Mouse (Mus musculus) embryonic facial prominence, embryonic 15.5 days (tissue): ENCODE results near the gene Tpx2. TPM values are rescaled to one million over a fixed set of nuclear protein-coding genes. Genes with fewer than 3 reads are reported as not detected.

Experiments
- ATAC-seq: fragments of 200-750 bp; cut with Nextera tagmentation; 2 replicates; pipeline ENCODE4 v1.8.0; 2017; ENCODE audit warnings: low read depth, moderate TSS enrichment; ENCODE audit not compliant: insufficient number of reproducible peaks, low FRiP score, low TSS enrichment
- H3K27ac ChIP-seq: fragments of 300-500 bp; sonication (generic); replicated peaks from 2 replicates; pipeline ENCODE4 v1.5.1; 2015; ENCODE audit warnings: mild to moderate bottlenecking, inconsistent platforms
- H3K27me3 ChIP-seq: fragments of 300-500 bp; sonication (generic); 2 replicates; pipeline ENCODE4 v1.6.1; 2015; ENCODE audit warnings: inconsistent platforms
- H3K36me3 ChIP-seq: fragments of 300-500 bp; sonication (generic); 2 replicates; pipeline ENCODE4 v1.6.1; 2015; ENCODE audit warnings: mild to moderate bottlenecking, inconsistent platforms
- H3K4me1 ChIP-seq: fragments of 300-500 bp; sonication (generic); 2 replicates; pipeline ENCODE4 v1.6.1; 2015; ENCODE audit warnings: inconsistent platforms
- H3K4me2 ChIP-seq: fragments of 300-500 bp; sonication (generic); replicated peaks from 2 replicates; pipeline ENCODE4 v1.6.1; 2015; ENCODE audit warnings: mild to moderate bottlenecking, inconsistent platforms
- H3K4me3 ChIP-seq: fragments of 300-500 bp; sonication (generic); replicated peaks from 2 replicates; pipeline ENCODE4 v1.5.1; 2015; ENCODE audit warnings: mild to moderate bottlenecking, inconsistent platforms
- H3K9ac ChIP-seq: fragments of 300-500 bp; sonication (generic); 2 replicates; pipeline ENCODE4 v1.6.1; 2015; ENCODE audit warnings: inconsistent platforms
- H3K9me3 ChIP-seq: fragments of 300-500 bp; sonication (generic); replicated peaks from 2 replicates; pipeline ENCODE4 v1.6.1; 2016; ENCODE audit warnings: inconsistent platforms
- WGBS: fragments of 180-500 bp; shearing (Covaris S2); methylation state at CpG from one replicate; pipeline ENCODE4 v1.1.7; 2015; 5-methylcytosine and 5-hydroxymethylcytosine counted together
- polyA plus RNA-seq: library from polyadenylated mRNA; unstranded; fragments of >200 nt; fragmentation: Nextera tagmentation; extraction: Ambion mirVana; gene quantifications from 2 replicates; pipeline ENCODE4 v1.2.1, GENCODE M21; 2015

Tpx2 gene
- polyA plus RNA-seq, 1 experiment from 2014 or later = 60.1 TPM

GRCm38 (mm10) chr2:152821023-152821422 lies 26.7 kb upstream of the Tpx2 start:
- no peak overlapping the region for H3K4me3 ChIP-seq
- H3K4me2 ChIP-seq = no peak overlapping the region
- 24% methylated on average over 5 of the region's 5 CpGs for WGBS
- H3K36me3 ChIP-seq = peaks cover 20% of the 10 kb centered on the region
- ATAC-seq = no peak
- H3K27me3 ChIP-seq = no peaks in the 10 kb centered on the region
- H3K9me3 ChIP-seq = no peaks in the 10 kb centered on the region
- H3K9ac ChIP-seq = no peak overlapping the region
- H3K4me1 ChIP-seq = peaks cover 73% of the 10 kb centered on the region
- peak overlapping the region; percentile 82 for H3K27ac ChIP-seq

- Histone ChIP-seq H3K36me3 (peaks cover 20% of the 10 kb centered on the region), H3K4me3 (no peak overlapping the region), H3K27ac (peak overlapping the region; percentile 82), H3K4me2 (no peak overlapping the region), H3K9ac (no peak overlapping the region), H3K9me3 (no peaks in the 10 kb centered on the region), H3K27me3 (no peaks in the 10 kb centered on the region), H3K4me1 (peaks cover 73% of the 10 kb centered on the region)
- ATAC-seq = no peak
Measured at GRCm38 (mm10) chr2:152821566-152821965, 26.2 kb upstream of the Tpx2 start.

DNA sequence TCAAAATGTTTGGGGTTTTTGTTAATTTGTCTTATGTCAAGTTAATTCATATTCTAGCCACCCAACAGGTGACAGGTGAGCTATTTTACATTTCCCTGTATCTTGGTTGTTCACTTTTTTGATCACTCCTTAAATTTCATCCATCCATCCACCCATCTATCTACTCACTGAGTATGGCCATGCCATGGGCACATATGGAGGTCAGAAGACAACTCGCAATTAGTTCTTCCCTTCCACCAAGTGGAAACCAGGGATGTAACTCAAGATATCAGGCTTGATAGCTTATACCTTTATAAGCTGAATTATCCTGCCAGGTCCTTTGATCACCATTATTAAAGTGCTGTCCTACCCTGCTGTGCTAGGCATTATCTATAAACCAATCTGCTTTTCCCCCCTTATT lies 24.0 kb upstream of the Tpx2 start:
- ATAC-seq = no peak

DNA sequence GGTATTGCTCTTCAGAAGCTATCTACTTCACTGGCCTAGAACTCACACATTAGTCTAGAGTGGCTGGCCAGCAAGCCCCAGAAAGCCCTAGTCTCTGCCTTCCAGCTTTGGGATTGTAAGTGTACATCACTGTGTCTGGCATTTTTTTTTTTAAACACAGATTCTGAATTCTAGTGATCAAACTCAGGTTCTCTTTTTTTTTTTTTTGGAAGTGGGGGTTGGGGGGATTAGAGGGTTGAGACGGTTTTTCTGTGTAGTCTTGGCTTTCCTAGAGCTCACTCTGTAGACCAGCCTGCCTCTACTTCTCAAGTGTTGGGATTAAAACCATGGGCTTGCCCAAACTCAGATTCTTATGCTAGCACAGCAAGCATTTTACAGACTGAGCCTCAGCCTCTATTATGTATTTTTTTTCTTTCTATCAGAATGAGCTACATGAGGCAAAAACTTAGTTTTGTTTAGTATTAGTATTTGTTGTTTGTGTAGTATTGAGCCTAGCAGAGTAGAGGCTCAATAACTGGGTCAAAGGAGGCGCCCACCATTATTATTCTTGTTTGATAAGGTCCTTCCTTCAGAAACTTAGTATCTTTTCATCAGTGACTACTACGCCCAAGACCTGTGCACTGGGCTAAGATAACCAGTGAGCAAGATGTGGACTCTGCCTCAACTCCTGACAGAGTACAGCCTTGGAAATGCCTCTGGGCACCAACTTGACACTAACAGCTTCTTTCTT lies 23.2 kb upstream of the Tpx2 start:
- H3K9ac ChIP-seq = no peak overlapping the region
- no peak overlapping the region for H3K4me3 ChIP-seq
- no peaks in the 10 kb centered on the region for H3K9me3 ChIP-seq
- no peak overlapping the region for H3K4me2 ChIP-seq
- no peaks in the 10 kb centered on the region for H3K27me3 ChIP-seq
- ATAC-seq = no peak
- 71% methylated on average over 3 of the region's 3 CpGs for WGBS
- peaks cover 11% of the 10 kb centered on the region for H3K36me3 ChIP-seq
- peaks cover 76% of the 10 kb centered on the region for H3K4me1 ChIP-seq
- no peak overlapping the region for H3K27ac ChIP-seq

More for the DNA sequence above, 24.0 kb upstream of the Tpx2 start:
- peaks cover 75% of the 10 kb centered on the region for H3K4me1 ChIP-seq
- H3K9ac ChIP-seq = no peak overlapping the region
- no peaks in the 10 kb centered on the region for H3K27me3 ChIP-seq
- H3K4me2 ChIP-seq = no peak overlapping the region
- no peak overlapping the region for H3K4me3 ChIP-seq
- WGBS = 88% methylated on average over 1 of the region's 1 CpGs
- H3K9me3 ChIP-seq = no peaks in the 10 kb centered on the region
- peaks cover 19% of the 10 kb centered on the region for H3K36me3 ChIP-seq
- no peak overlapping the region for H3K27ac ChIP-seq

- peaks cover 72% of the 10 kb centered on the region for H3K4me1 ChIP-seq
- peaks cover 8% of the 10 kb centered on the region for H3K36me3 ChIP-seq
- H3K27ac ChIP-seq = no peak overlapping the region
- H3K27me3 ChIP-seq = no peaks in the 10 kb centered on the region
- no peak overlapping the region for H3K4me2 ChIP-seq
- 74% methylated on average over 4 of the region's 4 CpGs for WGBS
- no peak overlapping the region for H3K4me3 ChIP-seq
- ATAC-seq = no peak
- no peaks in the 10 kb centered on the region for H3K9me3 ChIP-seq
- no peak overlapping the region for H3K9ac ChIP-seq
Measured at GRCm38 (mm10) chr2:152825168-152825697, 22.5 kb upstream of the Tpx2 start.

GRCm38 (mm10) chr2:152825713-152826112 lies 22.1 kb upstream of the Tpx2 start:
- Histone ChIP-seq H3K27ac (no peak overlapping the region), H3K9ac (no peak overlapping the region), H3K36me3 (peaks cover 8% of the 10 kb centered on the region), H3K4me1 (peaks cover 67% of the 10 kb centered on the region), H3K4me3 (no peak overlapping the region), H3K9me3 (no peaks in the 10 kb centered on the region), H3K4me2 (no peak overlapping the region), H3K27me3 (no peaks in the 10 kb centered on the region)
- WGBS = 89% methylated on average over 2 of the region's 2 CpGs
- no peak for ATAC-seq

GRCm38 (mm10) chr2:152826481-152826880 lies 21.3 kb upstream of the Tpx2 start:
- Histone ChIP-seq H3K4me3 (0 out of 2 replicates have a peak overlapping the region, but pooled peaks have one; percentile 82), H3K9ac (no peak overlapping the region), H3K4me2 (peak overlapping the region; percentile 75; the same call in 1 of the 2 replicates), H3K27me3 (no peaks in the 10 kb centered on the region), H3K27ac (no peak overlapping the region), H3K9me3 (no peaks in the 10 kb centered on the region), H3K36me3 (peaks cover 8% of the 10 kb centered on the region), H3K4me1 (peaks cover 59% of the 10 kb centered on the region)
- WGBS = 71% methylated on average over 3 of the region's 3 CpGs
- no peak for ATAC-seq

GRCm38 (mm10) chr2:152827321-152828010 lies 20.3 kb upstream of the Tpx2 start:
- 58% methylated on average over 8 of the region's 8 CpGs for WGBS
- 0 out of 2 replicates have a peak overlapping the region, but pooled peaks have one; percentile 33 for H3K9ac ChIP-seq

GRCm38 (mm10) chr2:152828011-152828370 lies 19.8 kb upstream of the Tpx2 start:
- Histone ChIP-seq H3K36me3 (peaks cover 8% of the 10 kb centered on the region), H3K9ac (peak overlapping the region; percentile 33; the same call in 1 of the 2 replicates), H3K4me2 (peak overlapping the region; percentile 75), H3K27ac (peak overlapping the region; percentile 99), H3K27me3 (no peaks in the 10 kb centered on the region), H3K4me3 (peak overlapping the region; percentile 82), H3K4me1 (peaks cover 48% of the 10 kb centered on the region), H3K9me3 (no peaks in the 10 kb centered on the region)
- WGBS = 63% methylated on average over 4 of the region's 4 CpGs
- no peak for ATAC-seq

More at GRCm38 (mm10) chr2:152827321-152828010, 20.3 kb upstream of the Tpx2 start:
- no peaks in the 10 kb centered on the region for H3K9me3 ChIP-seq
- peak overlapping the region; percentile 82 for H3K4me3 ChIP-seq
- no peak for ATAC-seq
- peaks cover 51% of the 10 kb centered on the region for H3K4me1 ChIP-seq
- H3K27me3 ChIP-seq = no peaks in the 10 kb centered on the region
- peak overlapping the region; percentile 75 for H3K4me2 ChIP-seq
- peak overlapping the region; percentile 99 for H3K27ac ChIP-seq
- peaks cover 8% of the 10 kb centered on the region for H3K36me3 ChIP-seq

DNA sequence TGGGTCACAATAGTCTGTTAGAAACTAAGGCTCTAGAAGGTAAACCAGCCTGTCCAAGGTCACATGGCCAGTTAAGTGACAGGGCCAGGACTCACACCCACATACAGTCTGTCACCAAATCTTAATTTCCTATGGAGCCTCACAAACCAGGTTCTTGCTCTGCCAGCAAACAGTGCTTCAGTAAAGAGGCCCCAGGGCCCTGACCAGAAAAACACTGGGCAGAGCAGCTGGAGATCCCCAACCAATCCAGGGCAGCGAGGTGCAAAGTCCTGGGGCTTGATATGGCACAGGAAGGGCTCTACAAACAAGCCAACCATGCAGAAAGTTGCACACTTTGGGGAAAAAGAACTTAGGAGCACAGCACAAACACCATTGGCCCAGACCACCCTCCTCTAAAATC lies 19.2 kb upstream of the Tpx2 start:
- no peaks in the 10 kb centered on the region for H3K27me3 ChIP-seq
- H3K36me3 ChIP-seq = peaks cover 8% of the 10 kb centered on the region
- H3K4me2 ChIP-seq = peak overlapping the region; percentile 75
- H3K4me3 ChIP-seq = peak overlapping the region; percentile 82
- peak overlapping the region; percentile 33 for H3K9ac ChIP-seq
- no peak for ATAC-seq
- no peaks in the 10 kb centered on the region for H3K9me3 ChIP-seq
- WGBS = 50% methylated on average over 1 of the region's 1 CpGs
- peak overlapping the region; percentile 99 for H3K27ac ChIP-seq
- H3K4me1 ChIP-seq = peaks cover 48% of the 10 kb centered on the region

DNA sequence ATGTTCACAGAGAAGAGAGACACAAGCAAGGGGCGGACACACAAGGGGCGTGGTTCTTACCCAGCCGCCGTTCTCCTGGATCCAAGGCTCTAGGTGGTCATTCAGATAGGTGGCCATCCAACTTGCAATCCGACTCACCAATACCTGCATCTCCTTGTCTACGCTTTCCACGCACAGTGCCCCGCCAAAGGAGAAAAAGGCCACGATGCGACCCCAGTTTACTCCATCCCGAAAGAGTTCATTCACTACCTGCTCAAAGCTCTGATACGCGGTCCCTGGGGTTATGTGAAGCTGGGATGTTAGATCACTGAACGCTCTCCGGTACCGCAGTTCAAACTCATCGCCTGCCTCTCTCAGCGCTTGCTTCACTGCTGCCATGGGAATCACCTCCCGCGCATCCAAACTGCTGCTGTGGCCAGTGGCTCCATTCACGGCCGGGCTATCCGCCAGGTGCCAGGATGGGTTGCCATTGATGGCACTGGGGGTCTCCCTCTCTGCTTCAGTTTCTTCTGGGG lies 18.3 kb upstream of the Tpx2 start:
- H3K27me3 ChIP-seq = no peaks in the 10 kb centered on the region
- peaks cover 8% of the 10 kb centered on the region for H3K36me3 ChIP-seq
- WGBS = 63% methylated on average over 23 of the region's 23 CpGs
- H3K9ac ChIP-seq = peak overlapping the region; percentile 41; the same call in 1 of the 2 replicates
- H3K9me3 ChIP-seq = no peaks in the 10 kb centered on the region
- peak overlapping the region; percentile 82 for H3K4me3 ChIP-seq
- H3K4me1 ChIP-seq = peaks cover 48% of the 10 kb centered on the region
- H3K4me2 ChIP-seq = peak overlapping the region; percentile 75
- H3K27ac ChIP-seq = peak overlapping the region; percentile 99; the same call in 1 of the 2 replicates
- ATAC-seq = no peak
